Mouse (Mus musculus) ES-Bruce4 (cell line): ENCODE data around the gene Ptprb.

Experiments
- CTCF ChIP-seq: IDR thresholded peaks from one replicate; pipeline ENCODE4 v1.8.1; 2011; ENCODE audit warnings: low read depth, low read length
- POLR2A ChIP-seq: IDR thresholded peaks from one replicate; pipeline ENCODE4 v1.8.1; 2011; ENCODE audit warnings: low read length; ENCODE audit not compliant: insufficient read depth

DNA sequence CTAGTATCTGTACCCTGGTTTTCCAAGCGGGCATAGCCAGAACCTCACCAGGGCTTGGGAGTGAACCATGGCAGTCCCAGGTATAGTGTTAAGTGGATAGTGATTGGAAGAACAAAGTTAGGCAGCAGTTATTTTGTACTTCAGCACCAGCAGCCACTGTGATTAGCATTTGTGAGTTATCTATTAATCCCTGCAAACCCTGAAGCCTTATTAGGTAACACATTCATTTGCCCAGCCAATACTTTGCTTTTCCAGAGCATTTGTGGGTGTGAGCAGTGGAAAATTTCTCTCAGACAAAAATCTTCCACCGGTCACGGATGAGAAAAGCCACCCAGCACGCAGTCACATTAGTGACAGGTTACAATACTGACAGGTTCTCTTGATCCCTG, 7.9 kb upstream of the Ptprb start:
- no peak for TF ChIP-seq POLR2A
- no peak for TF ChIP-seq CTCF
